Mouse (Mus musculus) CH12.LX (cell line): ENCODE results near the gene Vapb. TPM values are rescaled to one million over a fixed set of nuclear protein-coding genes. Genes with fewer than 3 reads are reported as not detected.

Experiments
- DNase-seq: peaks from one replicate; pipeline ENCODE4 v3.0.0-alpha.2; 2013; ENCODE audit errors: extremely low read depth
- H3K27ac ChIP-seq: 2 replicates; pipeline ENCODE4 v1.5.1; 2012; ENCODE audit warnings: low read depth, mild to moderate bottlenecking, control low read depth, moderate library complexity; ENCODE audit not compliant: insufficient read depth
- H3K27me3 ChIP-seq: replicated peaks from 2 replicates; pipeline ENCODE3; 2012; ENCODE audit warnings: inconsistent platforms
- H3K36me3 ChIP-seq, 2 experiments: replicated peaks in 1 of 2; 2 replicates each; pipeline versions ENCODE3 to v1.6.1; 2012; ENCODE audit warnings: inconsistent platforms in 1 of 2, low read length in 1 of 2, mild to moderate bottlenecking in 1 of 2, mixed read lengths in 1 of 2, moderate library complexity in 1 of 2; ENCODE audit not compliant: control insufficient read depth in 1 of 2, insufficient read depth in 1 of 2
- H3K4me1 ChIP-seq, 2 experiments: 2 replicates each; pipeline ENCODE4 v1.6.1; 2012; ENCODE audit warnings: inconsistent platforms in 1 of 2, moderate library complexity in 1 of 2; ENCODE audit not compliant: insufficient read depth in 2 of 2, control insufficient read depth in 1 of 2
- H3K4me2 ChIP-seq: 2 replicates; pipeline ENCODE4 v1.6.1; 2012; ENCODE audit warnings: low read depth, mild to moderate bottlenecking, control low read depth; ENCODE audit not compliant: poor library complexity, insufficient read depth, severe bottlenecking
- H3K4me3 ChIP-seq, 3 experiments: fragments of 150-350 bp in 1 of 3; sonication (generic) in 1 of 3; replicated peaks in 1 of 3; 2 replicates each; pipeline versions ENCODE3 to v1.5.1; 2011 to 2012; ENCODE audit warnings: low read depth in 2 of 3, low read length in 2 of 3, mild to moderate bottlenecking in 2 of 3, moderate library complexity in 2 of 3, control low read depth in 1 of 3, improper control_type of control experiment in 1 of 3, inconsistent platforms in 1 of 3, mixed read lengths in 1 of 3; ENCODE audit not compliant: poor library complexity in 1 of 3
- H3K79me2 ChIP-seq: replicated peaks from 2 replicates; pipeline ENCODE4 v1.6.1; 2012; ENCODE audit warnings: mild to moderate bottlenecking, moderate library complexity; ENCODE audit not compliant: control insufficient read depth, poor library complexity, insufficient read depth, severe bottlenecking; ENCODE audit errors: extremely low read depth
- H3K9ac ChIP-seq: 2 replicates; pipeline ENCODE4 v1.6.1; 2012; ENCODE audit warnings: low read depth, mild to moderate bottlenecking, control low read depth, moderate library complexity; ENCODE audit not compliant: insufficient read depth
- H3K9me3 ChIP-seq: replicated peaks from 2 replicates; pipeline ENCODE3; 2012; ENCODE audit warnings: low read length, inconsistent platforms, mixed read lengths
- BHLHE40 ChIP-seq: IDR thresholded peaks from 2 replicates; pipeline ENCODE4 v1.6.1; 2011; ENCODE audit warnings: mild to moderate bottlenecking, low read depth, low read length, improper control_type of control experiment
- CHD2 ChIP-seq: IDR thresholded peaks from 2 replicates; pipeline ENCODE4 v1.6.1; 2011; ENCODE audit warnings: low read length, improper control_type of control experiment
- CTCF ChIP-seq, 2 experiments: IDR thresholded peaks in 1 of 2; conservative IDR thresholded peaks in 1 of 2; 2 replicates each; pipeline ENCODE4 v1.5.1; 2011 to 2012; ENCODE audit warnings: low read depth in 2 of 2, low read length in 2 of 2, improper control_type of control experiment in 1 of 2, inconsistent platforms in 1 of 2, mild to moderate bottlenecking in 1 of 2, moderate library complexity in 1 of 2
- ELF1 ChIP-seq: IDR thresholded peaks from 2 replicates; pipeline ENCODE4 v1.6.1; 2014; ENCODE audit warnings: low read depth, mild to moderate bottlenecking, inconsistent platforms, low read length, improper control_type of control experiment
- GABPA ChIP-seq: IDR thresholded peaks from 2 replicates; pipeline ENCODE4 v1.6.1; 2012; ENCODE audit warnings: low read depth, low read length, improper control_type of control experiment, inconsistent platforms; ENCODE audit not compliant: insufficient replicate concordance
- HCFC1 ChIP-seq: IDR thresholded peaks from 2 replicates; pipeline ENCODE4 v1.6.1; 2012; ENCODE audit warnings: low read depth, mild to moderate bottlenecking, inconsistent platforms, low read length, improper control_type of control experiment
- IRF4 ChIP-seq: IDR thresholded peaks from 2 replicates; pipeline ENCODE4 v1.6.1; 2014; ENCODE audit warnings: low read depth, mild to moderate bottlenecking, inconsistent platforms, low read length, improper control_type of control experiment
- JUND ChIP-seq: conservative IDR thresholded peaks from 2 replicates; pipeline ENCODE4 v1.6.1; 2011; ENCODE audit warnings: low read depth, low read length, improper control_type of control experiment
- MAFK ChIP-seq: IDR thresholded peaks from 2 replicates; pipeline ENCODE4 v1.6.1; 2011; ENCODE audit warnings: low read length, improper control_type of control experiment; ENCODE audit not compliant: insufficient replicate concordance
- MAX ChIP-seq: IDR thresholded peaks from 2 replicates; pipeline ENCODE4 v1.6.1; 2011; ENCODE audit warnings: low read length, improper control_type of control experiment
- MAZ ChIP-seq: IDR thresholded peaks from 2 replicates; pipeline ENCODE4 v1.6.1; 2012; ENCODE audit warnings: low read depth, mild to moderate bottlenecking, inconsistent platforms, low read length, improper control_type of control experiment, moderate library complexity
- NELFE ChIP-seq: IDR thresholded peaks from 2 replicates; pipeline ENCODE4 v1.6.1; 2011; ENCODE audit warnings: low read depth, low read length, improper control_type of control experiment
- POLR2A ChIP-seq: IDR thresholded peaks from 2 replicates; pipeline ENCODE4 v1.6.1; 2011; ENCODE audit warnings: low read depth, mild to moderate bottlenecking, improper control_type of control experiment, low read length
- RAD21 ChIP-seq: IDR thresholded peaks from 2 replicates; pipeline ENCODE4 v1.6.1; 2011; ENCODE audit warnings: low read depth, mild to moderate bottlenecking, low read length, improper control_type of control experiment, moderate library complexity
- SIN3A ChIP-seq: IDR thresholded peaks from 2 replicates; pipeline ENCODE4 v1.6.1; 2012; ENCODE audit warnings: low read length, improper control_type of control experiment, inconsistent platforms
- SMC3 ChIP-seq: IDR thresholded peaks from 2 replicates; pipeline ENCODE4 v1.6.1; 2011; ENCODE audit warnings: low read depth, low read length, improper control_type of control experiment
- TBP ChIP-seq: conservative IDR thresholded peaks from 2 replicates; pipeline ENCODE4 v1.6.1; 2011; ENCODE audit warnings: low read depth, low read length, improper control_type of control experiment
- UBTF ChIP-seq: IDR thresholded peaks from 2 replicates; pipeline ENCODE4 v1.6.1; 2012; ENCODE audit warnings: low read depth, mild to moderate bottlenecking, inconsistent platforms, low read length, improper control_type of control experiment, moderate library complexity
- USF2 ChIP-seq: conservative IDR thresholded peaks from 2 replicates; pipeline ENCODE4 v1.6.1; 2011; ENCODE audit warnings: low read depth, low read length, improper control_type of control experiment
- ZKSCAN1 ChIP-seq: IDR thresholded peaks from 2 replicates; pipeline ENCODE4 v1.6.1; 2012; ENCODE audit warnings: low read depth, inconsistent platforms, low read length, improper control_type of control experiment, borderline replicate concordance
- ZMIZ1 ChIP-seq: IDR thresholded peaks from 2 replicates; pipeline ENCODE4 v1.6.1; 2012; ENCODE audit warnings: low read depth, mild to moderate bottlenecking, inconsistent platforms, low read length, improper control_type of control experiment
- dilution Hi-C: fragments of 300-500 bp; cut with MboI; formaldehyde crosslinking; loops from 2 replicates; pipeline ENCODE4 v1.14.3; 2020; ENCODE audit warnings: low sequenced_read_pairs; ENCODE audit not compliant: extremely low pct_unique_long_range_greater_than_20kb, extremely low pct_ligation_motif_present
- in situ Hi-C: fragments of 300-500 bp; cut with MboI; formaldehyde crosslinking; loops from 3 replicates; pipeline ENCODE4 v1.14.3; 2019; ENCODE audit warnings: low sequenced_read_pairs, low pct_ligation_motif_present, low pct_unique_long_range_greater_than_20kb, mixed read lengths
- polyA plus RNA-seq: library from polyadenylated mRNA; unstranded; fragments of >175 nt; gene quantifications from 2 replicates; pipeline ENCODE4 v1.2.1, GENCODE M21; 2012; ENCODE audit warnings: low read depth; ENCODE audit not compliant: insufficient read length
- total RNA-seq, 2 experiments: library from RNA; depleted of rRNA; stranded (reverse); fragments of 300-350 nt in 1 of 2; fragments of >200 nt in 1 of 2; gene quantifications; 2 replicates each; pipeline ENCODE4 v1.2.3; 2012 to 2014

Gene Vapb
- total and polyA plus RNA-seq, 3 experiments, result 20.9 to 46.4 (median 44.7) TPM

GRCm38 (mm10) chr2:173698850-173699249 lies 38.5 kb upstream of the Vapb start:
- DNase-seq, result no peak
- Histone ChIP-seq H3K79me2 (no peaks in the 10 kb centered on the region), H3K4me2 (no peak overlapping the region), H3K27me3 (no peaks in the 10 kb centered on the region), H3K4me3 (no peak overlapping the region), H3K9me3 (no peaks in the 10 kb centered on the region), H3K9ac (no peak overlapping the region), H3K4me1 (no peaks in the 10 kb centered on the region), H3K36me3 (peaks cover 70 to 93% of the 10 kb centered on the region in 2 experiments), H3K27ac (no peak overlapping the region)
- in situ Hi-C loops, result no loop called here
- dilution Hi-C loops, result no loop called here
- no peak for TF ChIP-seq MAZ
- no peak for TF ChIP-seq NELFE
- no peak for TF ChIP-seq IRF4
- TF ChIP-seq HCFC1, result no peak
- no peak for TF ChIP-seq JUND
- no peak for TF ChIP-seq CTCF (conservative IDR thresholded peaks at IDR 0.05 in 1 of 2, IDR thresholded peaks at IDR 0.05 in 1 of 2; ENCODE audit: low read depth in 2 of 2, low read length in 2 of 2)
- TF ChIP-seq SMC3, result no peak
- TF ChIP-seq MAX, result no peak
- no peak for TF ChIP-seq GABPA
- no peak for TF ChIP-seq MAFK
- no peak for TF ChIP-seq SIN3A
- no peak for TF ChIP-seq ZMIZ1
- no peak for TF ChIP-seq UBTF
- no peak for TF ChIP-seq POLR2A
- TF ChIP-seq BHLHE40, result no peak
- no peak for TF ChIP-seq RAD21
- TF ChIP-seq ELF1, result no peak
- no peak for TF ChIP-seq USF2
- no peak for TF ChIP-seq ZKSCAN1

DNA sequence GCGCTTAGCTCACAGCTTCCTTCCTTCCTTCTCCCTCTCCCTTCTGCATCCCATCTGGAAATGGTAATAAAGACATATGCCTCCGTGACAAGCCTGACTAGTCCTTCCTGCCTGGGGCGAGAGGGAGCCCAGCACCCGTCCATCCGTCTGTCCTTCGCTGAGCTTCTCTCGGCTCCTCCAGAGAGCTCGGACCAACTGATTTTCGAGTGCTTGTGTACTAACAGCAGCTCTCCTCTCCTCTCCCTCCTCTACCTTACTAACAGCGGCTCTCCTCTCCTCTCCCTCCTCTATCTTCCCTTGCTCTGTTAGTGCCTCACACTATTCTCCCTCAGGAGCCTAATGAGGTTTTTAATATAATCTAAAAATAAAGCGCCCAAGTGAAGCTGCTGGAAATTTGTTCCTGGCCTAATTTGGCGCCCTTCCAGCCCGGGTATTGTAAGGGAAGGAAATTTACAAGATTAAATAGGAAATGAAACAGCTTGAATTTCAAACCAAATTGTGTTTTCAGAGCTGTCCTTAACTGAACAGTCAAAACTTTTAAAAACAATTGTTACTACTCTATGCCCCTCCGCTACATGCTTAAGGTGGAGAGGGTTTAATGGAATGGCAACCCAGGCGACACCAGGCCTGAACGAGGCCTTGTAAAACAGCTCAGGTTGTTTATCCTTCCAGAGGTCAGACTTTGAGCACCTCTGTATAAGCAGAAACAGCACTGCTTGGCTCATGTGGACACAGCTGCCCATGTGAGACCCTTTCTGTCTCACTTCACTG lies 35.0 kb upstream of the Vapb start:
- Histone ChIP-seq H3K27ac (no peak overlapping the region), H3K4me1 (no peaks in the 10 kb centered on the region), H3K9ac (no peak overlapping the region), H3K27me3 (no peaks in the 10 kb centered on the region), H3K79me2 (no peaks in the 10 kb centered on the region), H3K4me2 (no peak overlapping the region), H3K9me3 (no peaks in the 10 kb centered on the region), H3K36me3 (peaks cover 50 to 84% of the 10 kb centered on the region in 2 experiments), H3K4me3 (no peak overlapping the region)
- TF ChIP-seq TBP, result no peak
- no peak for TF ChIP-seq CHD2
- in situ Hi-C loops, result no loop called here
- no peak for DNase-seq
- dilution Hi-C loops, result no loop called here
